Mouse (Mus musculus): ENCODE measurements around the gene Tmpo.

Tmpo gene

GRCm38 (mm10) chr10:91102799-91103590 lies 78.1 kb downstream of the Tmpo start:
- DNase-seq = no peak

DNA sequence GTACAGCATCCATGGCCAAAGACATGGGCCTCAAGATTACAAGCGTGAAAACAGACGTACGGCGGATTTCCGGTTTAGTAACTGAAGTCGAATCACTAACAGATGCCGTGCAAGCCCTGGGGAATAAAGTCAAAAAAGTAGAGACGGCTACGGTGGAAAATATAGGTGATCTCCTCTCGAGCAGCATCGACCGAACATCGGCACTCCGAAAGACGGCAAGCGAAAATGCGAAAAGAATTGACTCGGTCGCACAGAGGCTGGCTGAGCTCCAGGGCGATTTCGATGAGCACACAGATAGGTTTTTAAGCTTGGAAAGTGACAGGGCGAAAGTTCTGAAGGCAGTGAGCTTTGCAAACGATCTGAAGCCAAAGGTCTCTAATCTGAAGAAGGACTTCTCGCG lies 79.2 kb downstream of the Tmpo start:
- no peak for DNase-seq

DNA sequence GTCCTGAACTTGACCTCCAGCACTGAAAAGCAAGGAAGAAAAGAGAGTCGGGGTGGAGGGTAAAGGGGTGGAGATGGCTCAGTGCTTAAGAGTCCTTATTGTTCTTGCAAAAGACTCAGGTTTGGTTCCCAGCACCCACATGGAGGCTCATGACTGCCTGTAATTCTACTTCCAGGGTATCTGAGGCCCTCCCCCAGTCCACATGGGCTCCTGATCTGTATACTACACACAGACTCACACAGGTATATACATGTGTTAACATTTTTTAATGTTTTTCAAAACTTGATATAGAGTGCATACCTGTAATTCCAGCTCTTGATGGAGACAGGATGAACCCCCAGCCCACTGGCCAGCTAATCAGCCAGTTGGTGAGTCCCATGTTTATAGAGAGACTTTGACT lies 81.0 kb downstream of the Tmpo start:
- DNase-seq = no peak

DNA sequence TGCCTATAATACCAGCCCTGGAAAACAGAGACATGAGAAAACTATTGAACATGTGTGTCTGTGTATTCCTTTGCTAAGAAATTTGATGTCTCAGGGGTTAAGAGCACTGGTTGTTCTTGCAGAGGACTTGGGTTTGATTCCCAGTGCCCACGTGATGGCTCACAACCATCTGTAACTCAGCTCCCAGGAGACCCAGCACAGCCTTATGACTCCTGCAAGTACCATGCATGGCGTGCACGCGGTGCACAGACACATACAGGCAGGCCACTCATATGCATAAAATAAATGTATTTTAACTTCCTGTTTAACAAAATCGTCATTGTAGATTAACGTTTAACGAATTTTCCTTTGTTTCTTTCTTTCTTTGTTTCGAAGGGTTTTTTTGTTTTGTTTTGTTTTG lies 83.1 kb downstream of the Tmpo start:
- no peak for DNase-seq
